Mouse (Mus musculus): ENCODE results near the gene Mkrn3.

Gene Mkrn3

GRCm38 (mm10) chr7:62378529-62378928 is 41.4 kb downstream of the Mkrn3 start:
- DNase-seq (ENCODE audit: low read depth, low spot score), result no peak

DNA sequence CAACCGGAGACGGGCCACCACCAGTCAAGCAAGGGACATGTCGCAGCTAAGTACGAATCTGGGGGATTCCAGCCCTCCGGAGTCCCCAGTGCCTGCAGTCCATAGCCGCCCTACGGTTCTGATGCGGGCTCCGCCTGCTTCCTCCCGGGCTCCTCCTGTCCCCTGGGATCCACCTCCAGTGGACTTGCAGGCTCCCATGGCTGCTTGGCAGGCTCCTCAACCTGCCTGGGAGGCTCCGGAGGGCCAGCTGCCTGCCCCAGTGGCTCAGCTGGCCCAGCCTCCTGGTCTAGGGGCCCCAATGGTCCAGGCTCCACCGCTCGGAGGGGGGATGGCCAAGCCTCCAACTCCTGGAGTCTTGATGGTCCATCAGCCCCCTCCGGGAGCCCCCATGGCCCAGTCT is 42.6 kb downstream of the Mkrn3 start:
- DNase-seq (ENCODE audit: low read depth, low spot score), result peak; percentile 12

- peak; percentile 78 for DNase-seq (ENCODE audit: low read depth, low spot score)
Measured at GRCm38 (mm10) chr7:62376510-62377304, 43.2 kb downstream of the Mkrn3 start, which contains the start of gene Magel2. Gene Magel2, plus strand, starts transcription at chr7:62377010.

DNA sequence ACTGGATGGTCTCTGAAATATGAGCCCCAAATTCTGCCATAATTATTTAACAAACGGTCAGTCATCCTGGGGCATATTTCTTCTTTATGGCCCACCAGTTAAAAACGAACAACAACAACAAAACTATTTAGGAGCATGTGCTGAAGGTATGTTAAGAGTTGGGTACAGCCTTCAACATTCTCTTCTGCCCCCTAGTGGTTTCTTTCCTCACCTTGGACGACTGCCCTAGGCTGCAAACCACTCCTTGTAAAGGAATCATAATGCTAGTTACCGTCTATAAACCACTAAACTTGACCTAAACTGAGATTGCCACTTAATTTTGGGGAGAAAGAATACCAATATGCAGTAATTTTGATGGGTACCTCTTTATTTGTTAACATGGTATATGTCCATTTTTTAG is 44.3 kb downstream of the Mkrn3 start:
- DNase-seq (ENCODE audit: low read depth, low spot score), result peak; percentile 32

All from mesoderm, embryonic 11.5 days (tissue).